ENCODE assay signal across 8 mouse cellular contexts in the genomic region with DNA sequence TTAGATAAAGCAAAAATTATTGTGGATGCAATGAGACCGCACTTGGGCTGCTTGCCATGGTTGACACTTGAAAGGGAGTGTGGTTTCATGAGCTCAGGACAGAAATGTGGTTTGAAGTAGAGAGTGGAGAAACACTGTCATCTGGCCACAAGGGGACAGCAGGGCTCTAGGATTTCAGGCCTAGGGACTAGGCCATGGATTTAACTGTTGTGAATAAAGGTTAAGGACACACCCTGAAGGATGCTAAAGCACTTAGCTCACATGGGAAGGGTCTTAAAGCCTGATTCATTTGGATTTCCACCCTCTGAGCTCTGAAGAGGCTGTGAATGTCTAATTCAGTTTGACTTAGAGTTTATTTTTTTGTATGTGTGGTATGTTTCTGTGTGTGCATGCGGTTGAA. TPM values are rescaled to one million over a fixed set of nuclear protein-coding genes. Genes with fewer than 3 reads are reported as not detected.
DNase-seq lines count a peak whose midpoint lies in the region; ATAC-seq lines count a peak whose summit lies in the region.

No protein-coding gene starts in this region.

- intact Hi-C loops in heart, postnatal 10 days (cut with DNase I) = loop anchor here (1.0 to 10.0 kb wide), 7 partner anchors 102 to 542 kb away; no protein-coding TSS in a partner anchor

- DNase-seq in frontal cortex, postnatal 25 days (ENCODE audit: low spot score in 2 of 2) = no peak
- DNase-seq in CD4-positive helper T cell, adult 2 months (ENCODE audit: low read depth, low spot score) = peak; percentile 13
- peak; percentile 68 for DNase-seq in brain, adult 2 months (ENCODE audit: low read depth, low spot score)
- peak; percentile 70 to 75 for DNase-seq in heart, postnatal 10 days
- peak; percentile 39 to 75 for DNase-seq in kidney, postnatal 36 days
- peak; percentile 53 for DNase-seq in splenic B cell, adult 2 months (ENCODE audit: low read depth, low spot score)

- H3K27me3 ChIP-seq in splenic B cell, adult 2 months (ENCODE audit: control insufficient read depth, insufficient read depth, low read length, poor library complexity, severe bottlenecking) = no peaks in the 10 kb centered on the region

- peak; percentile 83 for ATAC-seq in frontal cortex, adult (ENCODE audit: low TSS enrichment)
- ATAC-seq in megakaryocyte, adult 5-6 weeks (ENCODE audit: poor library complexity, severe bottlenecking) = peak; percentile 47; the same call in 1 of the 2 replicates

- no peaks in the 10 kb centered on the region for H3K36me3 ChIP-seq in splenic B cell, adult 2 months (ENCODE audit: control insufficient read depth, insufficient read depth, low read length, poor library complexity, severe bottlenecking)

RNA-seq across cellular contexts. Expression of a gene that starts 57.9 kb away (rescaled TPM):
- total RNA-seq in heart, postnatal 10 days (2021) = 1 to 10 TPM; 2.4 to 2.5 TPM
- 80.0 and 90.2 TPM in 2 replicates for total RNA-seq in megakaryocyte, adult 5-6 weeks (2015)
- 13.3 and 18.5 TPM in 2 replicates for total RNA-seq in megakaryocyte, adult 5-6 weeks (2017)

Comparison
In these comparisons a context has a peak if more than half of its experiments do, and no peak if none do; other contexts are left out.
1. DNase-seq: peak in CD4-positive helper T cell, adult 2 months (single experiment), brain, adult 2 months (single experiment), heart, postnatal 10 days (2 of 2), kidney, postnatal 36 days (2 of 2) and splenic B cell, adult 2 months (single experiment); none in frontal cortex, postnatal 25 days (0 of 2).
2. RNA of a gene that starts 57.9 kb away (total RNA-seq): 13.3 to 90.2 TPM in megakaryocyte, adult 5-6 weeks; 2.4 to 2.5 TPM in heart, postnatal 10 days; every median in the first group is over 4 times any median in the second.